Mouse (Mus musculus) midbrain, embryonic 14.5 days (tissue): ENCODE results near the gene H2afj. TPM values are rescaled to one million over a fixed set of nuclear protein-coding genes. Genes with fewer than 3 reads are reported as not detected.

ENCODE experiments used
- ATAC-seq: fragments of 200-750 bp; cut with Nextera tagmentation; 2 replicates; pipeline ENCODE4 v1.8.0; 2017; ENCODE audit warnings: moderate number of reproducible peaks, moderate library complexity; ENCODE audit not compliant: low FRiP score, low TSS enrichment
- DNase-seq: peaks from one replicate; pipeline ENCODE4 v3.0.0-alpha.2; 2015
- H3K27ac ChIP-seq: fragments of 300-500 bp; sonication (generic); replicated peaks from 2 replicates; pipeline ENCODE4 v1.5.1; 2014; ENCODE audit warnings: mild to moderate bottlenecking, low read depth, low read length, moderate library complexity
- H3K27me3 ChIP-seq: fragments of 300-500 bp; sonication (generic); 2 replicates; pipeline ENCODE4 v1.6.1; 2014; ENCODE audit warnings: low read length, control low read depth, mixed read lengths; ENCODE audit not compliant: control insufficient read depth, insufficient read depth
- H3K36me3 ChIP-seq: fragments of 300-500 bp; sonication (generic); 2 replicates; pipeline ENCODE4 v1.6.1; 2014; ENCODE audit warnings: low read length, control low read depth; ENCODE audit not compliant: control insufficient read depth, insufficient read depth
- H3K4me1 ChIP-seq: fragments of 300-500 bp; sonication (generic); 2 replicates; pipeline ENCODE4 v1.6.1; 2014; ENCODE audit warnings: mild to moderate bottlenecking, antibody characterized with exemption, low read length, control low read depth; ENCODE audit not compliant: control insufficient read depth, insufficient read depth
- H3K4me2 ChIP-seq: fragments of 300-500 bp; sonication (generic); 2 replicates; pipeline ENCODE4 v1.6.1; 2014; ENCODE audit warnings: mild to moderate bottlenecking, low read length, moderate library complexity
- H3K4me3 ChIP-seq: fragments of 300-500 bp; sonication (generic); replicated peaks from 2 replicates; pipeline ENCODE4 v1.5.1; 2014; ENCODE audit warnings: low read depth, low read length
- H3K9ac ChIP-seq: fragments of 300-500 bp; sonication (generic); replicated peaks from 2 replicates; pipeline ENCODE4 v1.6.1; 2014; ENCODE audit warnings: mild to moderate bottlenecking, low read length, moderate library complexity
- H3K9me3 ChIP-seq: fragments of 300-500 bp; sonication (generic); 2 replicates; pipeline ENCODE4 v1.6.1; 2016; ENCODE audit warnings: low read length, control low read depth, mixed read lengths; ENCODE audit not compliant: control insufficient read depth
- WGBS: fragments of 180-500 bp; shearing (Covaris S2); extraction: QIAGEN DNeasy Blood & Tissue Kit; methylation state at CpG from one replicate; pipeline ENCODE4 v1.1.7; 2014; 5-methylcytosine and 5-hydroxymethylcytosine counted together
- microRNA-seq: library from miRNA; unstranded; fragments of <30 nt; microRNA quantifications from one replicate; pipeline ENCODE4, GENCODE M21; 2016
- polyA plus RNA-seq: library from polyadenylated mRNA; unstranded; fragments of >200 nt; fragmentation: Nextera tagmentation; extraction: Ambion mirVana; gene quantifications from 2 replicates; pipeline ENCODE4 v1.2.1, GENCODE M21; 2014

The H2afj gene
- polyA plus RNA-seq, 1 experiment from 2014 or later: 101 TPM

DNA sequence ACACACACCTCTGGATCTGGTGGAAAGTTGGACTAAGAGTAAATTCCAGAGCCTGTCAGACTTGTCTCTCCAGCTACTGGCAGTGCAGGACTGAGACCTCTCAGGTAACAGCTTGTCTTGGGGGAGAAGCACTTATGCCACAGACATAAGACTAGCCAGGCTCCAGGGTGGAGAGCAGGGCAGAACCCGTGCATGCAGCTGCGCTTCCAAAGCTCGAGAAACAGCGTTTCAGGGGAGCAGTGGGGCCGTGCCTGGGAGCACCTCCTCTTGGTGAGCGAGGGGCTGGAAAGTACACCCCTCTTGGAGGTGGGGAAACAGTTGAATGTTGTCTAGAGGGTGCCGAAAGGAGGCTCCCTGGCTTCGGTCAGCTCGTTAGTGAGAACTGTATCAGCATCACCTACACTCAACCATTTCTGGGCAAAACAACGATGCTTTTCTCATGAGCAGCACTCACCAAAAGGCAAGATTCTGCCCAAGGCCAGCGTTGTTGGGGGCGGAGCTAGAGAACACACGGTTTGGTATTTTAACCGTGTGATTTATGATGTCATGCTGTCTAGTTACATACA lies 48.1 kb downstream of the H2afj start:
- ATAC-seq (no peak), DNase-seq (no peak)
- no peak overlapping the region for H3K4me3 ChIP-seq
- no peak overlapping the region for H3K27ac ChIP-seq
- H3K9ac ChIP-seq: no peak overlapping the region
- no peaks in the 10 kb centered on the region for H3K9me3 ChIP-seq
- H3K4me2 ChIP-seq: no peak overlapping the region
- H3K4me1 ChIP-seq: no peaks in the 10 kb centered on the region
- no peaks in the 10 kb centered on the region for H3K27me3 ChIP-seq
- WGBS: 74% methylated on average over 14 of the region's 14 CpGs
- H3K36me3 ChIP-seq: no peaks in the 10 kb centered on the region

GRCm38 (mm10) chr6:136857186-136857872 lies 49.3 kb downstream of the H2afj start, which contains the start of gene Art4:
Art4 (minus strand) TSS chr6:136857733.
- ATAC-seq (no peak), DNase-seq (no peak)
- H3K9ac ChIP-seq: no peak within 1 kb of the TSS
- no peaks in the 10 kb centered on the region for H3K9me3 ChIP-seq
- H3K36me3 ChIP-seq: no peaks in the 10 kb centered on the region
- H3K27ac ChIP-seq: no peak within 1 kb of the TSS
- 79% methylated on average over 18 of the region's 18 CpGs for WGBS
- no peaks in the 10 kb centered on the region for H3K4me1 ChIP-seq
- no peak within 1 kb of the TSS for H3K4me3 ChIP-seq
- H3K27me3 ChIP-seq: no peaks in the 10 kb centered on the region
- no peak within 1 kb of the TSS for H3K4me2 ChIP-seq

GRCm38 (mm10) chr6:136857873-136858260 lies 49.8 kb downstream of the H2afj start:
- Histone ChIP-seq H3K36me3 (no peaks in the 10 kb centered on the region), H3K4me1 (no peaks in the 10 kb centered on the region), H3K27ac (no peak overlapping the region), H3K9me3 (no peaks in the 10 kb centered on the region), H3K27me3 (no peaks in the 10 kb centered on the region), H3K4me3 (no peak overlapping the region), H3K9ac (no peak overlapping the region), H3K4me2 (no peak overlapping the region)
- DNase-seq (no peak), ATAC-seq (no peak)
- WGBS: 73% methylated on average over 11 of the region's 11 CpGs

- Histone ChIP-seq H3K9me3 (no peaks in the 10 kb centered on the region), H3K9ac (no peak overlapping the region), H3K4me1 (no peaks in the 10 kb centered on the region), H3K36me3 (no peaks in the 10 kb centered on the region), H3K27ac (no peak overlapping the region), H3K4me2 (no peak overlapping the region), H3K27me3 (no peaks in the 10 kb centered on the region), H3K4me3 (no peak overlapping the region)
- ATAC-seq: no peak
- WGBS: 83% methylated on average over 8 of the region's 8 CpGs
- no peak for DNase-seq
Observed at GRCm38 (mm10) chr6:136858420-136858819, 50.4 kb downstream of the H2afj start.

Small RNA genes lying within 50 kb of the gene (microRNA-seq; reads per million reads assigned to microRNA genes)
- gene Gm44364: not detected

Other genes with a start within 250 kb of the H2afj start
- 0.20 and 0.50 TPM in 2 replicates for gene Plbd1, start 146.3 kb upstream of the H2afj start, polyA plus RNA-seq
- gene Gucy2c, start 26.5 kb upstream of the H2afj start, polyA plus RNA-seq: 0.62 and 1.1 TPM in 2 replicates
- gene Hist4h4, start 3.8 kb upstream of the H2afj start, polyA plus RNA-seq: 1.2 TPM in 2 replicates
- gene BC049715, start 19.4 kb downstream of the H2afj start, polyA plus RNA-seq: 1.2 and 1.6 TPM in 2 replicates
- 65.6 and 88.1 TPM in 2 replicates for gene Wbp11, start 20.0 kb downstream of the H2afj start, polyA plus RNA-seq
- 0.14 and 0.34 TPM in 2 replicates for gene Smco3, start 27.2 kb downstream of the H2afj start, polyA plus RNA-seq
- not detected in 2 replicates for gene Art4, start 49.5 kb downstream of the H2afj start, polyA plus RNA-seq
- gene Mgp, start 67.6 kb downstream of the H2afj start, polyA plus RNA-seq: 0.65 and 3.5 TPM in 2 replicates
- gene Erp27, start 113.9 kb downstream of the H2afj start, polyA plus RNA-seq: not detected in 2 replicates
- gene Pde6h, start 115.6 kb downstream of the H2afj start, polyA plus RNA-seq: not detected in 2 replicates
- gene Arhgdib, start 133.7 kb downstream of the H2afj start, polyA plus RNA-seq: 7.0 and 16.6 TPM in 2 replicates